Mouse (Mus musculus) limb, embryonic 14.5 days (tissue): ENCODE results near the gene Spon2. TPM values are rescaled to one million over a fixed set of nuclear protein-coding genes. Genes with fewer than 3 reads are reported as not detected.

Experiments used
- ATAC-seq: fragments of 200-750 bp; cut with Nextera tagmentation; 2 replicates; pipeline ENCODE4 v1.8.0; 2017; ENCODE audit warnings: low read depth, moderate number of reproducible peaks, moderate TSS enrichment; ENCODE audit not compliant: low FRiP score
- DNase-seq: peaks from one replicate; pipeline ENCODE4 v3.0.0-alpha.2; 2015; ENCODE audit warnings: low spot score
- H3K27ac ChIP-seq: fragments of 300-500 bp; sonication (generic); replicated peaks from 2 replicates; pipeline ENCODE4 v1.5.1; 2014; ENCODE audit warnings: low read depth, mild to moderate bottlenecking, low read length, moderate library complexity, mixed read lengths
- H3K27me3 ChIP-seq: fragments of 300-500 bp; sonication (generic); 2 replicates; pipeline ENCODE4 v1.6.1; 2014; ENCODE audit warnings: low read length, mixed read lengths; ENCODE audit not compliant: control insufficient read depth, insufficient read depth
- H3K36me3 ChIP-seq: fragments of 300-500 bp; sonication (generic); 2 replicates; pipeline ENCODE4 v1.6.1; 2014; ENCODE audit warnings: mild to moderate bottlenecking, low read length, moderate library complexity, mixed read lengths; ENCODE audit not compliant: control insufficient read depth, insufficient read depth
- H3K4me1 ChIP-seq: fragments of 300-500 bp; sonication (generic); 2 replicates; pipeline ENCODE4 v1.6.1; 2014; ENCODE audit warnings: antibody characterized with exemption, low read length, mixed read lengths; ENCODE audit not compliant: control insufficient read depth, insufficient read depth
- H3K4me2 ChIP-seq: fragments of 300-500 bp; sonication (generic); replicated peaks from 2 replicates; pipeline ENCODE4 v1.6.1; 2014; ENCODE audit warnings: low read depth, mild to moderate bottlenecking, low read length, moderate library complexity; ENCODE audit not compliant: severe bottlenecking
- H3K4me3 ChIP-seq: fragments of 300-500 bp; sonication (generic); replicated peaks from 2 replicates; pipeline ENCODE4 v1.5.1; 2014; ENCODE audit warnings: low read length
- H3K9ac ChIP-seq: fragments of 300-500 bp; sonication (generic); 2 replicates; pipeline ENCODE4 v1.6.1; 2014; ENCODE audit warnings: mild to moderate bottlenecking, low read depth, low read length, moderate library complexity; ENCODE audit not compliant: severe bottlenecking
- H3K9me3 ChIP-seq: fragments of 300-500 bp; sonication (generic); 2 replicates; pipeline ENCODE4 v1.6.1; 2016; ENCODE audit warnings: low read length; ENCODE audit not compliant: control insufficient read depth
- POLR2A ChIP-seq: fragments of 200-500 bp; IDR thresholded peaks from 2 replicates; pipeline ENCODE4 v1.8.0; 2012; ENCODE audit warnings: inconsistent platforms, mild to moderate bottlenecking, moderate library complexity, borderline replicate concordance; ENCODE audit not compliant: insufficient read depth, insufficient read length; ENCODE audit errors: extremely low read depth
- WGBS: fragments of 180-500 bp; shearing (Covaris S2); extraction: QIAGEN DNeasy Blood & Tissue Kit; methylation state at CpG from one replicate; pipeline ENCODE4 v1.1.7; 2014; 5-methylcytosine and 5-hydroxymethylcytosine counted together
- polyA plus RNA-seq, 2 experiments: library from polyadenylated mRNA; depleted of rRNA in 1 of 2; stranded (reverse) in 1 of 2; unstranded in 1 of 2; fragments of >200 nt; fragmentation: Nextera tagmentation in 1 of 2; extraction: Ambion mirVana in 1 of 2; gene quantifications; 2 replicates each; pipeline versions ENCODE4 v1.2.1 to v1.2.3; 2012 to 2014

The Spon2 gene
- polyA plus RNA-seq, 2 experiments, result 23.9 to 26.0 TPM

DNA sequence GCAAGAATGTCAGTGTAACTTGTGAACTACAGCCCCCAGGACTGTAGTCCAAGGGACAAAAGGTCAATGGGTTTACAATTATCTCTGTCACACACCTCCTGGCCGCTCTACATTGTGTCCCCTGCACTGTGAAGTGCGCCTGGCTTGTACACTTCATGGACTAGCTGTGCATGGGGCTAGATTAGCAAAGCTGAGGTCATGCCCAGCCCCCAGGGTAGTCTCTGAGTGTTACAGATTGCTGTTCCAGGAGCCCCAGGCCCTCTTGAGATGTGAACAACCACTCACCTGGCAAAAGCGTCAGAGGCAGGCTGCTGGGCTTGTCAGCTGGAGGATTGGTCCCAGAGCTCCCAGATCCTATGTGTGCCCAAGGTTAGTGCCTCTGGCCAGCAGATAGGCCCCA is 592 bp downstream of the Spon2 start:
- WGBS, result 47% methylated on average over 3 of the region's 3 CpGs
- Histone ChIP-seq H3K9me3 (no peaks in the 10 kb centered on the region), H3K9ac (no peak overlapping the region; the same call in 1 of the 2 replicates), H3K27me3 (no peaks in the 10 kb centered on the region), H3K27ac (no peak overlapping the region), H3K36me3 (no peaks in the 10 kb centered on the region), H3K4me1 (peaks cover 33% of the 10 kb centered on the region), H3K4me2 (no peak overlapping the region), H3K4me3 (no peak overlapping the region)
- DNase-seq (no peak), ATAC-seq (no peak)
- no peak for TF ChIP-seq POLR2A

DNA sequence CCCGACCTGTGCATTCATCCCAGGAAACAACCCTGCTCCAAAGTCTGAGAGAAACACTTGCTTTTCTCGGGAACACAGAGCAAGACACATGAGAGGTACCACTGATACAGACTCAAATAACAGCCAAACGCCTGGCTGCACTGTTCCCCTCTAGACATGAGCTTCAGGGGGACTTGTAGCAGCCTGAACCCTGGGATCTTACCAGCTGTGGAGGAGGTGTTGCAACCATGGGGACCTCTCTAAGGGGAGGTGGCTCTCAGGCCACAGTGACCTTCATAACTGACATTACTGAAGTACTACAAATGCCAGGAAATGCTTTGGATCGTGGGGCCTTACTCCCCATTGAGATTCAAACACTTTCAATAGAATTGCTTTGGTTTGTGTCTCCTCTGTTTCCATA is 3.5 kb downstream of the Spon2 start:
- Histone ChIP-seq H3K36me3 (no peaks in the 10 kb centered on the region), H3K4me2 (no peak overlapping the region), H3K4me3 (no peak overlapping the region), H3K27me3 (no peaks in the 10 kb centered on the region), H3K4me1 (peaks cover 11% of the 10 kb centered on the region; the same call in 1 of the 2 replicates), H3K9me3 (no peaks in the 10 kb centered on the region), H3K9ac (no peak overlapping the region), H3K27ac (no peak overlapping the region)
- 64% methylated on average over 4 of the region's 4 CpGs for WGBS
- ATAC-seq (no peak), DNase-seq (no peak)
- TF ChIP-seq POLR2A, result no peak

DNA sequence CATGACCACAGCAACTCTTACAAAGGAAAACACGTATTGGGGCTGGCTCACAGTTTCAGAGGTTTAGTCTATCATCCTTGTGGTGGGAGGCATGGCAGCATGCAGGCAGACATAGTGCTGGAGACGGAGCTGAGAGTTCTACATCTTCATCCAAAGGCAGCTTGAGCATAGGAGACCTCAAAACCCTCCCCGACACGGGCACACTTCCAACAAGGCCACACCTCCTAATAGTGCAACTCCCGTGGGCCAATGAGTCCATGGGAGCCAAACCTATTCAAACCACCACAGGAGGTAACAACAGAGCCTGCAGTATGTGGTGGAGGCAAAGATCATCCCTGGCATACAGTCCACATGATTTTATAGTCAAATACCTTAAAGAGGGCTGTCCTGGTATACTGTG is 7.0 kb downstream of the Spon2 start:
- no peaks in the 10 kb centered on the region for H3K4me1 ChIP-seq
- 81% methylated on average over 5 of the region's 5 CpGs for WGBS

DNA sequence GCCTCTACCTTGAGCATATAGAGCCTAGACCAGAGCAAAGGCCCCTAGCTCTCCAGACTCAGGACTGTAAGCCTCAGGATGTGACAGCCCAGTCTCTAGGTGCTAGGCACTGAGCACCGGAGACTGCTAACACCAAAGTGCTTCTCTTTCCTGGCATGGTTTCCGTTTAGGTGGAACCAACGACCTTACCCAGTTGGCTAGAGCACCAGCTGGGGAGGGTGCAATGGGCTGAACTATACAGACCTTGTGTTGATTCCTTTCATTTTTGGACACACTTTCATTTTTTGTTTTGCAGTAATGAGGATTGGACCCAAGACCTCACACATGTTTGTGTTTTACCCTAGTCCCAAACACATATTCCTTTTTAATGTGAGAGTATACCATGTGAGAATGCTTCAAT is 7.7 kb downstream of the Spon2 start:
- Histone ChIP-seq H3K9me3 (no peaks in the 10 kb centered on the region), H3K9ac (no peak overlapping the region), H3K27ac (no peak overlapping the region), H3K4me2 (no peak overlapping the region), H3K36me3 (no peaks in the 10 kb centered on the region), H3K27me3 (no peaks in the 10 kb centered on the region), H3K4me1 (no peaks in the 10 kb centered on the region), H3K4me3 (no peak overlapping the region)
- 85% methylated on average over 3 of the region's 3 CpGs for WGBS
- no peak for DNase-seq
- ATAC-seq, result no peak
- no peak for TF ChIP-seq POLR2A

More for the DNA sequence above, 7.0 kb downstream of the Spon2 start:
- H3K4me2 ChIP-seq, result no peak overlapping the region
- H3K9ac ChIP-seq, result no peak overlapping the region
- no peaks in the 10 kb centered on the region for H3K36me3 ChIP-seq
- ATAC-seq, result no peak
- H3K4me3 ChIP-seq, result no peak overlapping the region
- H3K9me3 ChIP-seq, result no peaks in the 10 kb centered on the region
- H3K27ac ChIP-seq, result no peak overlapping the region
- no peak for TF ChIP-seq POLR2A
- no peak for DNase-seq
- H3K27me3 ChIP-seq, result no peaks in the 10 kb centered on the region

DNA sequence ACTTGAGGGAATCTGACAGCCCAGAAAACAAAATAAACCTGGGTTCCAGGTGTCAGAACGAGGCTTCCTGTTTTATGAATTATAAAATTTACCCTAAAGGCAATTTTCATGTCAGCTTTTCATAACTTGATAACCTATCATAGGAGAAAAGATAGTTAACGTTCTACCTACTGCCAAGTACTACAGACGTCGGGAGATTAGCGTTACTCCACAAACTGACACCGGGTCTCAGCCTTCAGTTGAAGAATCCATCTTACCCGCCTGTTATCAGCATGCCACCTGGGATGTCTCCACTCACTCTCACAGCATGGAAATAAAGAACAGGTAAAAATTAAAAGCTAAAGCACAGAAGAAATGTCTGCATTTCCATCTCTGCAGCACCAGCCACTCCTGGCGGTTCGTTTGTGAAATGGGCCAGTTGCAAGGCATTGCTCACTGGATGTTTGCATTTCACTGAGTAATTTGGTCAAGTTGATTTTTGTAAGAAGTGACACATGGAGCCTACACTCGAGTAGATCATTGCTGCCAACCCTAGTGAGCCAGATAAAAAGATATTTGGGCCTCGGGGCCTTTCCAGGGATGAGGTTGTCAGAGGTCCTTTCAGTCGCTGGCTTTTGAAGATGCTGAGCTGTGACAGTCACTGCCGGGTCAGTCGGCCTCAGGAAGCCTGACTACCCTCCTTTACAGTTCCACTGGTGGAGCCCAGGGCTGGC is 9.6 kb downstream of the Spon2 start:
- TF ChIP-seq POLR2A, result no peak
- Histone ChIP-seq H3K27me3 (no peaks in the 10 kb centered on the region), H3K4me1 (no peaks in the 10 kb centered on the region), H3K9ac (no peak overlapping the region), H3K9me3 (no peaks in the 10 kb centered on the region), H3K27ac (no peak overlapping the region), H3K4me2 (no peak overlapping the region), H3K4me3 (no peak overlapping the region), H3K36me3 (no peaks in the 10 kb centered on the region)
- DNase-seq, result no peak
- no peak for ATAC-seq
- 71% methylated on average over 14 of the region's 14 CpGs for WGBS

DNA sequence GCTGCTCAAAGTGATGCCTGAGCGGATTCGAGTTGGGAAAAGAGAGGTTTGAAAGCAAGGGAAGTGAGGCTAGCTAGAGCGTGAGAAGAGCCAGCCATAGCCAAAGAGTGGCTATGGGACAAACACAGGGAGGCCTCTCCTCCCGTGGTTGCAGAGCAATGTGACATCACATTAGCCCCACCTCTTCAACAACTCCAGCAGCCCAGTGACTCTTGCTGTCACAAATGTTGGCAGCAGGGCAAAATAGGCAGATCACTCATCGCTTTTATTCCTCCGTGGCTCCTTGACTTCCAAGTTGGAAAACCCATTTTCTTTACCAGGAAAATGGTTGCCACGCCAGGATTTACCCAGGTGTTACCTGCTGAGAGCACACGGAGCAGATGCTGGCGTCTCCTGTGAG is 11.1 kb downstream of the Spon2 start:
- ATAC-seq (no peak), DNase-seq (no peak)
- no peaks in the 10 kb centered on the region for H3K27me3 ChIP-seq
- H3K4me3 ChIP-seq, result no peak overlapping the region
- no peak overlapping the region for H3K4me2 ChIP-seq
- H3K9me3 ChIP-seq, result no peaks in the 10 kb centered on the region
- no peak for TF ChIP-seq POLR2A
- no peak overlapping the region for H3K27ac ChIP-seq
- no peak overlapping the region for H3K9ac ChIP-seq
- no peaks in the 10 kb centered on the region for H3K36me3 ChIP-seq
- WGBS, result 58% methylated on average over 9 of the region's 9 CpGs
- no peaks in the 10 kb centered on the region for H3K4me1 ChIP-seq
